Mouse (Mus musculus) liver, embryonic 14.5 days (tissue): ENCODE measurements around the gene Lhfpl2. TPM values are rescaled to one million over a fixed set of nuclear protein-coding genes. Genes with fewer than 3 reads are reported as not detected.

Experiments used
- ATAC-seq: fragments of 200-750 bp; cut with Nextera tagmentation; 2 replicates; pipeline ENCODE4 v1.8.0; 2017; ENCODE audit warnings: moderate number of reproducible peaks, mild to moderate bottlenecking, moderate library complexity; ENCODE audit not compliant: insufficient read depth
- DNase-seq, 3 experiments: peaks; one replicate each; pipeline ENCODE4 v3.0.0-alpha.2; 2012 to 2013; ENCODE audit warnings: low read depth in 3 of 3, low spot score in 3 of 3
- H3K27ac ChIP-seq: fragments of 300-500 bp; sonication (generic); 2 replicates; pipeline ENCODE4 v1.5.1; 2014; ENCODE audit warnings: moderate library complexity, mild to moderate bottlenecking, control low read depth, inconsistent platforms
- H3K27me3 ChIP-seq: fragments of 300-500 bp; sonication (generic); 2 replicates; pipeline ENCODE4 v1.6.1; 2014; ENCODE audit warnings: mild to moderate bottlenecking, low read length, moderate library complexity; ENCODE audit not compliant: control insufficient read depth, insufficient read depth
- H3K36me3 ChIP-seq: fragments of 300-500 bp; sonication (generic); replicated peaks from 2 replicates; pipeline ENCODE4 v1.6.1; 2014; ENCODE audit warnings: low read depth; ENCODE audit not compliant: control insufficient read depth, insufficient read depth
- H3K4me1 ChIP-seq, 2 experiments: fragments of 200-500 bp in 1 of 2; fragments of 300-500 bp in 1 of 2; sonication (generic) in 1 of 2; replicated peaks; 2 replicates each; pipeline ENCODE4 v1.6.1; 2012 to 2014; ENCODE audit warnings: antibody characterized with exemption in 1 of 2, inconsistent platforms in 1 of 2, low read length in 1 of 2; ENCODE audit not compliant: control insufficient read depth in 2 of 2, insufficient read depth in 2 of 2
- H3K4me2 ChIP-seq: fragments of 300-500 bp; sonication (generic); 2 replicates; pipeline ENCODE4 v1.6.1; 2014; ENCODE audit warnings: low read depth, mild to moderate bottlenecking, control low read depth, moderate library complexity
- H3K4me3 ChIP-seq, 2 experiments: fragments of 200-500 bp in 1 of 2; fragments of 300-500 bp in 1 of 2; sonication (generic) in 1 of 2; 2 replicates each; pipeline ENCODE4 v1.5.1; 2012 to 2014; ENCODE audit warnings: low read depth in 2 of 2, low read length in 2 of 2, mild to moderate bottlenecking in 2 of 2, control low read depth in 1 of 2, inconsistent platforms in 1 of 2, moderate library complexity in 1 of 2; ENCODE audit not compliant: insufficient read depth in 1 of 2
- H3K9ac ChIP-seq: fragments of 300-500 bp; sonication (generic); replicated peaks from 2 replicates; pipeline ENCODE4 v1.6.1; 2014; ENCODE audit warnings: mild to moderate bottlenecking, control low read depth, moderate library complexity
- H3K9me3 ChIP-seq: fragments of 300-500 bp; sonication (generic); 2 replicates; pipeline ENCODE4 v1.6.1; 2016; ENCODE audit warnings: low read length, mixed read lengths; ENCODE audit not compliant: control insufficient read depth
- CTCF ChIP-seq: IDR thresholded peaks from 2 replicates; pipeline ENCODE4 v1.5.1; 2016; ENCODE audit warnings: antibody characterized with exemption, low read depth, control low read depth
- EP300 ChIP-seq: IDR thresholded peaks from 2 replicates; pipeline ENCODE4 v1.6.1; 2016; ENCODE audit warnings: antibody characterized with exemption, low read depth
- WGBS: fragments of 180-500 bp; shearing (Covaris S2); extraction: QIAGEN DNeasy Blood & Tissue Kit; methylation state at CpG from one replicate; pipeline ENCODE4 v1.1.7; 2014; ENCODE audit not compliant: insufficient replicate concordance; 5-methylcytosine and 5-hydroxymethylcytosine counted together
- polyA plus RNA-seq, 2 experiments: library from polyadenylated mRNA; depleted of rRNA in 1 of 2; stranded (reverse) in 1 of 2; unstranded in 1 of 2; fragments of >200 nt; fragmentation: Nextera tagmentation in 1 of 2; extraction: Ambion mirVana in 1 of 2; gene quantifications; 2 replicates each; pipeline versions ENCODE4 v1.2.1 to v1.2.3; 2012 to 2014

Gene Lhfpl2
- polyA plus RNA-seq, 2 experiments: 2.4 to 3.2 TPM

- 68% methylated on average over 2 of the region's 2 CpGs for WGBS
- H3K4me3 ChIP-seq: no peak overlapping the region
- H3K27ac ChIP-seq: no peak overlapping the region
- no peak for ATAC-seq
- DNase-seq: no peak
- no peaks in the 10 kb centered on the region for H3K36me3 ChIP-seq
- no peaks in the 10 kb centered on the region for H3K9me3 ChIP-seq
- H3K4me2 ChIP-seq: no peak overlapping the region
- TF ChIP-seq EP300 (no peak), CTCF (no peak)
- H3K4me1 ChIP-seq: no peaks in the 10 kb centered on the region; a peak in 1 of 4 replicates
- no peak overlapping the region for H3K9ac ChIP-seq
- H3K27me3 ChIP-seq: no peaks in the 10 kb centered on the region
Observed at GRCm38 (mm10) chr13:94242897-94243296, 185.3 kb downstream of the Lhfpl2 start.

Other genes with a start within 250 kb of the Lhfpl2 start
- 3.1 and 4.2 TPM in 2 replicates for gene Scamp1, start 228.1 kb downstream of the Lhfpl2 start, polyA plus RNA-seq (2012; rRNA removed)
- gene Scamp1, start 228.1 kb downstream of the Lhfpl2 start, polyA plus RNA-seq (2014; fragmentation: Nextera tagmentation; extraction: Ambion mirVana): 5.0 and 5.6 TPM in 2 replicates